Mouse (Mus musculus) liver, adult 2 months (tissue): Measurements from ENCODE around the gene Sirpa.

ENCODE experiments used
- CTCF ChIP-seq: fragments of 200-500 bp; IDR thresholded peaks from 2 replicates; pipeline ENCODE4 v1.5.1; 2011; ENCODE audit warnings: low read depth, low read length, control low read depth
- POLR2A ChIP-seq: fragments of 200-500 bp; IDR thresholded peaks from 2 replicates; pipeline ENCODE4 v1.6.1; 2011; ENCODE audit warnings: low read length, control low read depth; ENCODE audit not compliant: insufficient read depth; ENCODE audit errors: extremely low read depth

- TF ChIP-seq CTCF = no peak
- no peak for TF ChIP-seq POLR2A
Measured at GRCm38 (mm10) chr2:129625845-129626244, 33.2 kb downstream of the Sirpa start.
